Comparison of ENCODE assay signal across 8 mouse cellular contexts in genomic region chr17:56830411-56831110, GRCm38 (mm10). TPM values are rescaled to one million over a fixed set of nuclear protein-coding genes. Genes with fewer than 3 reads are reported as not detected.
DNase-seq lines count a peak whose midpoint lies in the region; ATAC-seq lines count a peak whose summit lies in the region.

Rfx2 (minus strand) TSS chr17:56831013.

- H3K9ac ChIP-seq in lung, embryonic 15.5 days, result peak within 1 kb of the TSS; percentile 52
- peak within 1 kb of the TSS; percentile 52 for H3K9ac ChIP-seq in midbrain, embryonic 12.5 days (replicated peaks)

- peaks cover 17% of the 10 kb centered on the region for H3K4me1 ChIP-seq in lung, embryonic 15.5 days
- peaks cover 27% of the 10 kb centered on the region for H3K4me1 ChIP-seq in hindbrain, embryonic 10.5 days (replicated peaks)
- peaks cover 16% of the 10 kb centered on the region for H3K4me1 ChIP-seq in midbrain, embryonic 12.5 days

- peaks cover 23% of the 10 kb centered on the region for H3K27me3 ChIP-seq in lung, embryonic 15.5 days
- H3K27me3 ChIP-seq in hindbrain, embryonic 10.5 days (ENCODE audit: insufficient read depth, poor library complexity, severe bottlenecking), result peaks cover 46% of the 10 kb centered on the region
- H3K27me3 ChIP-seq in midbrain, embryonic 12.5 days, result peaks cover 39% of the 10 kb centered on the region

- H3K9me3 ChIP-seq in lung, embryonic 15.5 days, result no peaks in the 10 kb centered on the region
- H3K9me3 ChIP-seq in hindbrain, embryonic 10.5 days, result no peaks in the 10 kb centered on the region
- no peaks in the 10 kb centered on the region for H3K9me3 ChIP-seq in midbrain, embryonic 12.5 days

- no peak within 1 kb of the TSS for H3K27ac ChIP-seq in lung, embryonic 15.5 days
- peak within 1 kb of the TSS; percentile 89 for H3K27ac ChIP-seq in hindbrain, embryonic 10.5 days
- H3K27ac ChIP-seq in midbrain, embryonic 12.5 days (replicated peaks), result no peak within 1 kb of the TSS

- peak within 1 kb of the TSS; percentile 91 for H3K4me2 ChIP-seq in lung, embryonic 15.5 days
- peak within 1 kb of the TSS; percentile 73 for H3K4me2 ChIP-seq in midbrain, embryonic 12.5 days (replicated peaks)

- H3K36me3 ChIP-seq in lung, embryonic 15.5 days, result no peaks in the 10 kb centered on the region
- no peaks in the 10 kb centered on the region for H3K36me3 ChIP-seq in hindbrain, embryonic 10.5 days
- H3K36me3 ChIP-seq in midbrain, embryonic 12.5 days, result no peaks in the 10 kb centered on the region

- H3K4me3 ChIP-seq in lung, embryonic 15.5 days, result peak within 1 kb of the TSS; percentile 72
- H3K4me3 ChIP-seq in hindbrain, embryonic 10.5 days, result peak within 1 kb of the TSS; percentile 74
- peak within 1 kb of the TSS; percentile 74 for H3K4me3 ChIP-seq in midbrain, embryonic 12.5 days

- no peak for DNase-seq in lung, postnatal 36 days
- peak; percentile 60 for DNase-seq in cerebellum, adult 9-10 months
- DNase-seq in hindbrain, embryonic 10.5 days (ENCODE audit: low spot score), result no peak
- DNase-seq in yolk sac, embryonic 10.5 days (ENCODE audit: low spot score), result no peak
- DNase-seq in left cerebral cortex, adult 18-20 months (ENCODE audit: low spot score in 2 of 2), result no peak
- DNase-seq in kidney, postnatal 36 days, result no peak

- WGBS in lung, embryonic 15.5 days, result under 1% methylated on average over 56 of the region's 62 CpGs
- under 1% methylated on average over 62 of the region's 62 CpGs for WGBS in hindbrain, embryonic 10.5 days
- 0% methylated on average over 23 of the region's 62 CpGs for WGBS in midbrain, embryonic 12.5 days

- no peak; the same call in 1 of the 2 replicates for ATAC-seq in lung, embryonic 15.5 days (ENCODE audit: borderline replicate concordance, extremely low read depth, low FRiP score, low TSS enrichment)
- no peak for ATAC-seq in midbrain, embryonic 12.5 days (ENCODE audit: low FRiP score, low read depth)

RNA-seq across cellular contexts. Expression of gene Rfx2, which starts in this region (rescaled TPM):
- polyA plus RNA-seq in lung, embryonic 15.5 days (2015; fragmentation: Nextera tagmentation; extraction: Ambion mirVana), result 5.2 and 6.0 TPM in 2 replicates
- 10.9 and 13.8 TPM in 2 replicates for polyA plus RNA-seq in hindbrain, embryonic 10.5 days (2016; fragmentation: Nextera tagmentation; extraction: Ambion mirVana)
- 6.3 and 8.2 TPM in 2 replicates for polyA plus RNA-seq in midbrain, embryonic 12.5 days (2016; fragmentation: Nextera tagmentation; extraction: Ambion mirVana)
- total RNA-seq in left cerebral cortex, adult 18-20 months (2021), result 1 to 10 TPM; 2.6 to 2.7 TPM
